Mouse (Mus musculus) MEL (cell line): ENCODE measurements around the gene Med16. TPM values are rescaled to one million over a fixed set of nuclear protein-coding genes. Genes with fewer than 3 reads are reported as not detected.

ENCODE experiments used
- DNase-seq: peaks from one replicate; pipeline ENCODE4 v3.0.0; 2011; ENCODE audit warnings: low read depth, low spot score
- H3K27ac ChIP-seq: 2 replicates; pipeline ENCODE4 v1.5.1; 2012; ENCODE audit warnings: low read depth, mild to moderate bottlenecking, control low read depth, low read length, moderate library complexity; ENCODE audit not compliant: control insufficient read depth
- H3K27me3 ChIP-seq, 2 experiments: fragments of 150-350 bp in 1 of 2; sonication (generic) in 1 of 2; 2 replicates each; pipeline ENCODE4 v1.6.1; 2012; ENCODE audit warnings: low read length in 2 of 2, mild to moderate bottlenecking in 2 of 2, improper control_type of control experiment in 1 of 2, moderate library complexity in 1 of 2; ENCODE audit not compliant: insufficient read depth in 2 of 2, control insufficient read depth in 1 of 2
- H3K36me3 ChIP-seq, 2 experiments: 2 replicates each; pipeline ENCODE4 v1.6.1; 2012 to 2014; ENCODE audit warnings: low read length in 2 of 2, improper control_type of control experiment in 1 of 2, inconsistent platforms in 1 of 2, mild to moderate bottlenecking in 1 of 2; ENCODE audit not compliant: insufficient read depth in 2 of 2, control insufficient read depth in 1 of 2
- H3K4me1 ChIP-seq, 2 experiments: fragments of 150-350 bp in 1 of 2; sonication (generic) in 1 of 2; 2 replicates each; pipeline ENCODE4 v1.6.1; 2012; ENCODE audit warnings: low read length in 2 of 2, improper control_type of control experiment in 1 of 2, mild to moderate bottlenecking in 1 of 2; ENCODE audit not compliant: insufficient read depth in 2 of 2, control insufficient read depth in 1 of 2
- H3K4me3 ChIP-seq, 2 experiments: fragments of 150-350 bp in 1 of 2; sonication (generic) in 1 of 2; 2 replicates each; pipeline ENCODE4 v1.5.1; 2012; ENCODE audit warnings: low read depth in 2 of 2, low read length in 2 of 2, mild to moderate bottlenecking in 2 of 2, moderate library complexity in 2 of 2, control low read depth in 1 of 2, improper control_type of control experiment in 1 of 2; ENCODE audit not compliant: control insufficient read depth in 1 of 2, insufficient read depth in 1 of 2
- H3K79me2 ChIP-seq: 2 replicates; pipeline ENCODE4 v1.6.1; 2012; ENCODE audit warnings: mild to moderate bottlenecking, low read length, moderate library complexity; ENCODE audit not compliant: control insufficient read depth, poor library complexity, insufficient read depth
- H3K9ac ChIP-seq: 2 replicates; pipeline ENCODE4 v1.6.1; 2012; ENCODE audit warnings: low read depth, mild to moderate bottlenecking, control low read depth, low read length, moderate library complexity; ENCODE audit not compliant: control insufficient read depth, poor library complexity, severe bottlenecking
- H3K9me3 ChIP-seq: fragments of 150-350 bp; sonication (generic); replicated peaks from 2 replicates; pipeline ENCODE4 v1.6.1; 2012; ENCODE audit warnings: mild to moderate bottlenecking, low read length, improper control_type of control experiment, moderate library complexity; ENCODE audit not compliant: insufficient read depth
- CHD2 ChIP-seq: IDR thresholded peaks from 2 replicates; pipeline ENCODE4 v1.6.1; 2011; ENCODE audit warnings: low read length, improper control_type of control experiment
- CTCF ChIP-seq, 3 experiments: IDR thresholded peaks in 2 of 3; conservative IDR thresholded peaks in 1 of 3; 2 replicates each; pipeline ENCODE4 v1.5.1; 2011 to 2012; ENCODE audit warnings: low read length in 3 of 3, low read depth in 2 of 3, mild to moderate bottlenecking in 2 of 3, improper control_type of control experiment in 1 of 3, inconsistent platforms in 1 of 3, mixed read lengths in 1 of 3, moderate library complexity in 1 of 3; ENCODE audit not compliant: control insufficient read depth in 1 of 3, insufficient read depth in 1 of 3, poor library complexity in 1 of 3, severe bottlenecking in 1 of 3
- E2F4 ChIP-seq: IDR thresholded peaks from 2 replicates; pipeline ENCODE4 v1.6.1; 2011; ENCODE audit warnings: low read depth, low read length, improper control_type of control experiment, borderline replicate concordance
- EP300 ChIP-seq, 2 experiments: IDR thresholded peaks; 2 replicates each; pipeline ENCODE4 v1.6.1; 2011; ENCODE audit warnings: improper control_type of control experiment in 2 of 2, low read length in 2 of 2, low read depth in 1 of 2, mild to moderate bottlenecking in 1 of 2
- ETS1 ChIP-seq: IDR thresholded peaks from 2 replicates; pipeline ENCODE4 v1.6.1; 2012; ENCODE audit warnings: low read depth, mild to moderate bottlenecking, inconsistent platforms, low read length, improper control_type of control experiment, moderate library complexity
- GATA1 ChIP-seq: IDR thresholded peaks from 2 replicates; pipeline ENCODE4 v1.6.1; 2011; ENCODE audit warnings: low read depth, low read length, improper control_type of control experiment
- HCFC1 ChIP-seq: IDR thresholded peaks from 2 replicates; pipeline ENCODE4 v1.6.1; 2012; ENCODE audit warnings: low read depth, mild to moderate bottlenecking, inconsistent platforms, low read length, improper control_type of control experiment, moderate library complexity
- MAFK ChIP-seq: IDR thresholded peaks from 2 replicates; pipeline ENCODE4 v1.6.1; 2011; ENCODE audit warnings: low read depth, mild to moderate bottlenecking, low read length, improper control_type of control experiment, borderline replicate concordance
- MAX ChIP-seq: IDR thresholded peaks from 2 replicates; pipeline ENCODE4 v1.6.1; 2011; ENCODE audit warnings: low read length, improper control_type of control experiment
- MXI1 ChIP-seq: IDR thresholded peaks from 2 replicates; pipeline ENCODE4 v1.6.1; 2011; ENCODE audit warnings: mild to moderate bottlenecking, low read depth, low read length, improper control_type of control experiment
- POLR2AphosphoS5 ChIP-seq: IDR thresholded peaks from 2 replicates; pipeline ENCODE4 v1.6.1; 2012; ENCODE audit warnings: low read depth, borderline replicate concordance, mild to moderate bottlenecking, inconsistent platforms, low read length, moderate library complexity, mixed read lengths
- RCOR1 ChIP-seq: IDR thresholded peaks from 2 replicates; pipeline ENCODE4 v1.6.1; 2012; ENCODE audit warnings: low read depth, mild to moderate bottlenecking, inconsistent platforms, low read length, improper control_type of control experiment
- SIN3A ChIP-seq: IDR thresholded peaks from 2 replicates; pipeline ENCODE4 v1.6.1; 2012; ENCODE audit warnings: low read length, improper control_type of control experiment, inconsistent platforms
- TCF12 ChIP-seq: IDR thresholded peaks from 2 replicates; pipeline ENCODE4 v1.6.1; 2014; ENCODE audit warnings: low read depth, mild to moderate bottlenecking, inconsistent platforms, low read length, improper control_type of control experiment, moderate library complexity
- USF2 ChIP-seq, 2 experiments: IDR thresholded peaks; 2 replicates each; pipeline ENCODE4 v1.6.1; 2011 to 2012; ENCODE audit warnings: improper control_type of control experiment in 2 of 2, low read length in 2 of 2, borderline replicate concordance in 1 of 2, inconsistent platforms in 1 of 2, low read depth in 1 of 2, mild to moderate bottlenecking in 1 of 2; ENCODE audit not compliant: insufficient read depth in 1 of 2
- ZNF384 ChIP-seq: IDR thresholded peaks from 2 replicates; pipeline ENCODE4 v1.6.1; 2012; ENCODE audit warnings: low read depth, mild to moderate bottlenecking, inconsistent platforms, low read length, improper control_type of control experiment
- polyA plus RNA-seq, 2 experiments: library from polyadenylated mRNA; stranded (reverse) in 1 of 2; unstranded in 1 of 2; fragments of >175 nt in 1 of 2; fragments of >200 nt in 1 of 2; gene quantifications; 2 replicates each; pipeline versions ENCODE4 v1.2.1 to v1.2.4; 2012; ENCODE audit warnings: low replicate concordance in 2 of 2, low read depth in 1 of 2; ENCODE audit not compliant: insufficient read length in 2 of 2, insufficient read depth in 1 of 2, missing spikeins in 1 of 2
- total RNA-seq: library from RNA; depleted of rRNA; stranded (reverse); fragments of 300-350 nt; gene quantifications from 2 replicates; pipeline ENCODE4 v1.2.3, GENCODE M21; 2012

The Med16 gene
- total and polyA plus RNA-seq, 3 experiments, result 17.3 to 41.2 TPM; not detected in 1

DNA sequence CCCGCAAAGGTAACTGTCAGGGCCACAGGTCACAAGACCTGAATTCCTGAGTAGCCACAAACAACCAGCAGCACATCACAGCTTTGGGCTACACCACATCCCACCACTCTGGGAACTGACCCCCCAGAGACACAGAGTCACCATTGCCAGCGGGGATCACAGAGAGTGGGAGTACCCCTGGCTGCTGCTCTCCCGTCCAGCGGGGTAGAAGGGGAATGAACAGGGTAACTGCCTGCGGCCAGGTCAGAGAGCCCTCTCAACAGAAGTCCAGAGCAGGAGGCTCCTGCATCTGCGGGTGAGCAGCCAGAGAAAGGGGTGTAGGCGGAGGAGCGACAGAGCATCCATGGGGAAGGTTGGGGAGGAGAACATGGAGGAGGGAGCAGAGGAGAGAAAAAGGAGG, 7.4 kb upstream of the Med16 start:
- H3K36me3 ChIP-seq, result peaks cover 0 to 7% of the 10 kb centered on the region in 2 experiments; a peak in 2 of 4 replicates
- H3K27ac ChIP-seq, result no peak overlapping the region
- no peaks in the 10 kb centered on the region for H3K9me3 ChIP-seq
- no peak for TF ChIP-seq ETS1
- no peak for TF ChIP-seq ZNF384
- TF ChIP-seq GATA1, result no peak
- no peak for TF ChIP-seq CHD2
- 0 out of 2 replicates have a peak, but pooled peaks have one; percentile 14 for TF ChIP-seq MAX
- no peak for TF ChIP-seq HCFC1
- no peak for TF ChIP-seq E2F4
- no peak for TF ChIP-seq RCOR1
- peaks cover 21% of the 10 kb centered on the region for H3K79me2 ChIP-seq
- H3K4me1 ChIP-seq, result peaks cover 15 to 23% of the 10 kb centered on the region in 2 experiments
- peak overlapping the region; percentile 76 to 99 for H3K4me3 ChIP-seq
- no peaks in the 10 kb centered on the region for H3K27me3 ChIP-seq
- H3K9ac ChIP-seq, result peak overlapping the region; percentile 80
- DNase-seq, result peak; percentile 31

DNA sequence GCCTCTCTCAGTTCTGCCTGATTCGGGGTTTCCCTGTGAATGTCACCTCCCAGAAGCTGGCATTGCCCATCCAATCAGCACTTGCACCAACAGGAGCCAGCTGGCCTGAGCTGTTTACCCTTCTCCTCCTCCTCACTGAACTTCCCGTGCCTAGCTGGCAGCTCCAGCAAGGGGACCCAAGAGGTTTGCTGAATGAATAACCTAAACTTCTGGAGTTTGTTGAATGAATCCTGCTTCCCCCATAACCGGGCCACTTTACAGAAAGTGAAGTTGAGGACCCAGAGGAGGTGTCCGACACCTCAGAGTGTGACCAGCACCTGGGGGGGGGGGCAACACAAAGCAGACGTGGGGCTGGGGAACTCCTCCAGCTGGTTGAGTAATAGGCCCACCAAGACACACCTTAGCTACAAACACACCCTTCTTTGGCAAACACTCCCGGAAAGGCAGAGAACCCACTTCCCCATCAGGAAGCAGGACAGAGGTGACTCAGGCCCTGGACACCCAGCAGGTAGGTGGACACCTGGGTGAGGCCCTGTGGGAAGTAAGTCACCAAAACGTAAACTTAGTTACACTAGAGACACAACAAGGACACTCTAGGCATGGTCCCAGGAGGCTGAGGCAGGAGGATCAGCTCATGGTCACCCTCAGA, 6.3 kb upstream of the Med16 start:
- Histone ChIP-seq H3K79me2 (peaks cover 21% of the 10 kb centered on the region), H3K27me3 (no peaks in the 10 kb centered on the region), H3K27ac (peak overlapping the region; percentile 69), H3K9ac (peak overlapping the region; percentile 24), H3K4me3 (peak overlapping the region; percentile 14 to 39), H3K9me3 (no peaks in the 10 kb centered on the region), H3K36me3 (peaks cover 0 to 7% of the 10 kb centered on the region in 2 experiments; a peak in 2 of 4 replicates), H3K4me1 (peaks cover 15 to 23% of the 10 kb centered on the region in 2 experiments)
- DNase-seq, result peak; percentile 33
- TF ChIP-seq MAFK (no peak), POLR2AphosphoS5 (no peak), SIN3A (no peak), MXI1 (peak; percentile 12; the same call in 1 of the 2 replicates), EP300 (IDR thresholded peaks at IDR 0.05; ENCODE audit: low read depth in 1 of 2, low read length in 2 of 2) (peak in 1 of 2 experiments; percentile 25; a peak in 1 of 4 replicates), TCF12 (no peak), USF2 (IDR thresholded peaks at IDR 0.05; ENCODE audit: borderline replicate concordance in 1 of 2, insufficient read depth in 1 of 2, low read depth in 1 of 2, low read length in 2 of 2) (no peak), ETS1 (0 out of 2 replicates have a peak, but pooled peaks have one; percentile 2), CTCF (IDR thresholded peaks at IDR 0.05 in 2 of 3, conservative IDR thresholded peaks at IDR 0.05 in 1 of 3; ENCODE audit: control insufficient read depth in 1 of 3, insufficient read depth in 1 of 3, low read depth in 2 of 3, low read length in 3 of 3, poor library complexity in 1 of 3, severe bottlenecking in 1 of 3) (no peak)
